Mouse (Mus musculus) MEL (cell line): Measurements from ENCODE around the gene Gramd1c. TPM values are rescaled to one million over a fixed set of nuclear protein-coding genes. Genes with fewer than 3 reads are reported as not detected.

Experiments used
- DNase-seq: peaks from one replicate; pipeline ENCODE4 v3.0.0; 2011; ENCODE audit warnings: low read depth, low spot score
- H3K27ac ChIP-seq: 2 replicates; pipeline ENCODE4 v1.5.1; 2012; ENCODE audit warnings: low read depth, mild to moderate bottlenecking, control low read depth, low read length, moderate library complexity; ENCODE audit not compliant: control insufficient read depth
- H3K27me3 ChIP-seq, 2 experiments: fragments of 150-350 bp in 1 of 2; sonication (generic) in 1 of 2; 2 replicates each; pipeline ENCODE4 v1.6.1; 2012; ENCODE audit warnings: low read length in 2 of 2, mild to moderate bottlenecking in 2 of 2, improper control_type of control experiment in 1 of 2, moderate library complexity in 1 of 2; ENCODE audit not compliant: insufficient read depth in 2 of 2, control insufficient read depth in 1 of 2
- H3K36me3 ChIP-seq, 2 experiments: 2 replicates each; pipeline ENCODE4 v1.6.1; 2012 to 2014; ENCODE audit warnings: low read length in 2 of 2, improper control_type of control experiment in 1 of 2, inconsistent platforms in 1 of 2, mild to moderate bottlenecking in 1 of 2; ENCODE audit not compliant: insufficient read depth in 2 of 2, control insufficient read depth in 1 of 2
- H3K4me1 ChIP-seq, 2 experiments: fragments of 150-350 bp in 1 of 2; sonication (generic) in 1 of 2; 2 replicates each; pipeline ENCODE4 v1.6.1; 2012; ENCODE audit warnings: low read length in 2 of 2, improper control_type of control experiment in 1 of 2, mild to moderate bottlenecking in 1 of 2; ENCODE audit not compliant: insufficient read depth in 2 of 2, control insufficient read depth in 1 of 2
- H3K4me3 ChIP-seq, 2 experiments: fragments of 150-350 bp in 1 of 2; sonication (generic) in 1 of 2; 2 replicates each; pipeline ENCODE4 v1.5.1; 2012; ENCODE audit warnings: low read depth in 2 of 2, low read length in 2 of 2, mild to moderate bottlenecking in 2 of 2, moderate library complexity in 2 of 2, control low read depth in 1 of 2, improper control_type of control experiment in 1 of 2; ENCODE audit not compliant: control insufficient read depth in 1 of 2, insufficient read depth in 1 of 2
- H3K79me2 ChIP-seq: 2 replicates; pipeline ENCODE4 v1.6.1; 2012; ENCODE audit warnings: mild to moderate bottlenecking, low read length, moderate library complexity; ENCODE audit not compliant: control insufficient read depth, poor library complexity, insufficient read depth
- H3K9ac ChIP-seq: 2 replicates; pipeline ENCODE4 v1.6.1; 2012; ENCODE audit warnings: low read depth, mild to moderate bottlenecking, control low read depth, low read length, moderate library complexity; ENCODE audit not compliant: control insufficient read depth, poor library complexity, severe bottlenecking
- H3K9me3 ChIP-seq: fragments of 150-350 bp; sonication (generic); replicated peaks from 2 replicates; pipeline ENCODE4 v1.6.1; 2012; ENCODE audit warnings: mild to moderate bottlenecking, low read length, improper control_type of control experiment, moderate library complexity; ENCODE audit not compliant: insufficient read depth
- BHLHE40 ChIP-seq: IDR thresholded peaks from 2 replicates; pipeline ENCODE4 v1.6.1; 2012; ENCODE audit warnings: low read depth, mild to moderate bottlenecking, inconsistent platforms, low read length, improper control_type of control experiment, borderline replicate concordance
- CTCF ChIP-seq, 3 experiments: IDR thresholded peaks in 2 of 3; conservative IDR thresholded peaks in 1 of 3; 2 replicates each; pipeline ENCODE4 v1.5.1; 2011 to 2012; ENCODE audit warnings: low read length in 3 of 3, low read depth in 2 of 3, mild to moderate bottlenecking in 2 of 3, improper control_type of control experiment in 1 of 3, inconsistent platforms in 1 of 3, mixed read lengths in 1 of 3, moderate library complexity in 1 of 3; ENCODE audit not compliant: control insufficient read depth in 1 of 3, insufficient read depth in 1 of 3, poor library complexity in 1 of 3, severe bottlenecking in 1 of 3
- E2F4 ChIP-seq: IDR thresholded peaks from 2 replicates; pipeline ENCODE4 v1.6.1; 2011; ENCODE audit warnings: low read depth, low read length, improper control_type of control experiment, borderline replicate concordance
- ELF1 ChIP-seq: IDR thresholded peaks from 2 replicates; pipeline ENCODE4 v1.6.1; 2014; ENCODE audit warnings: low read depth, mild to moderate bottlenecking, inconsistent platforms, low read length, improper control_type of control experiment, moderate library complexity
- GATA1 ChIP-seq: IDR thresholded peaks from 2 replicates; pipeline ENCODE4 v1.6.1; 2011; ENCODE audit warnings: low read depth, low read length, improper control_type of control experiment
- MAFK ChIP-seq: IDR thresholded peaks from 2 replicates; pipeline ENCODE4 v1.6.1; 2011; ENCODE audit warnings: low read depth, mild to moderate bottlenecking, low read length, improper control_type of control experiment, borderline replicate concordance
- MAX ChIP-seq: IDR thresholded peaks from 2 replicates; pipeline ENCODE4 v1.6.1; 2011; ENCODE audit warnings: low read length, improper control_type of control experiment
- MAZ ChIP-seq: IDR thresholded peaks from 2 replicates; pipeline ENCODE4 v1.6.1; 2012; ENCODE audit warnings: low read depth, mild to moderate bottlenecking, inconsistent platforms, low read length, improper control_type of control experiment
- MXI1 ChIP-seq: IDR thresholded peaks from 2 replicates; pipeline ENCODE4 v1.6.1; 2011; ENCODE audit warnings: mild to moderate bottlenecking, low read depth, low read length, improper control_type of control experiment
- MYB ChIP-seq: IDR thresholded peaks from 2 replicates; pipeline ENCODE4 v1.6.1; 2011; ENCODE audit warnings: mild to moderate bottlenecking, low read depth, low read length, improper control_type of control experiment
- MYC ChIP-seq: IDR thresholded peaks from 2 replicates; pipeline ENCODE4 v1.6.1; 2011; ENCODE audit warnings: low read depth, mild to moderate bottlenecking, low read length, improper control_type of control experiment, moderate library complexity
- NRF1 ChIP-seq: IDR thresholded peaks from 2 replicates; pipeline ENCODE4 v1.6.1; 2014; ENCODE audit warnings: low read depth, mild to moderate bottlenecking, inconsistent platforms, low read length, improper control_type of control experiment, moderate library complexity; ENCODE audit not compliant: poor library complexity, insufficient read depth, severe bottlenecking
- POLR2A ChIP-seq, 2 experiments: IDR thresholded peaks; 2 replicates each; pipeline ENCODE4 v1.6.1; 2011 to 2012; ENCODE audit warnings: low read length in 2 of 2, mild to moderate bottlenecking in 2 of 2, control low read depth in 1 of 2, improper control_type of control experiment in 1 of 2, low read depth in 1 of 2, moderate library complexity in 1 of 2; ENCODE audit not compliant: control insufficient read depth in 1 of 2, insufficient read depth in 1 of 2, poor library complexity in 1 of 2
- RAD21 ChIP-seq: IDR thresholded peaks from 2 replicates; pipeline ENCODE4 v1.6.1; 2011; ENCODE audit warnings: mild to moderate bottlenecking, low read depth, low read length, improper control_type of control experiment
- RCOR1 ChIP-seq: IDR thresholded peaks from 2 replicates; pipeline ENCODE4 v1.6.1; 2012; ENCODE audit warnings: low read depth, mild to moderate bottlenecking, inconsistent platforms, low read length, improper control_type of control experiment
- SIN3A ChIP-seq: IDR thresholded peaks from 2 replicates; pipeline ENCODE4 v1.6.1; 2012; ENCODE audit warnings: low read length, improper control_type of control experiment, inconsistent platforms
- TCF12 ChIP-seq: IDR thresholded peaks from 2 replicates; pipeline ENCODE4 v1.6.1; 2014; ENCODE audit warnings: low read depth, mild to moderate bottlenecking, inconsistent platforms, low read length, improper control_type of control experiment, moderate library complexity
- UBTF ChIP-seq: IDR thresholded peaks from 2 replicates; pipeline ENCODE4 v1.6.1; 2012; ENCODE audit warnings: low read depth, mild to moderate bottlenecking, inconsistent platforms, low read length, improper control_type of control experiment, moderate library complexity, borderline replicate concordance; ENCODE audit not compliant: insufficient read depth
- USF2 ChIP-seq, 2 experiments: IDR thresholded peaks; 2 replicates each; pipeline ENCODE4 v1.6.1; 2011 to 2012; ENCODE audit warnings: improper control_type of control experiment in 2 of 2, low read length in 2 of 2, borderline replicate concordance in 1 of 2, inconsistent platforms in 1 of 2, low read depth in 1 of 2, mild to moderate bottlenecking in 1 of 2; ENCODE audit not compliant: insufficient read depth in 1 of 2
- ZMIZ1 ChIP-seq: IDR thresholded peaks from 2 replicates; pipeline ENCODE4 v1.6.1; 2012; ENCODE audit warnings: low read depth, mild to moderate bottlenecking, inconsistent platforms, low read length, improper control_type of control experiment, moderate library complexity
- ZNF384 ChIP-seq: IDR thresholded peaks from 2 replicates; pipeline ENCODE4 v1.6.1; 2012; ENCODE audit warnings: low read depth, mild to moderate bottlenecking, inconsistent platforms, low read length, improper control_type of control experiment
- polyA plus RNA-seq, 2 experiments: library from polyadenylated mRNA; stranded (reverse) in 1 of 2; unstranded in 1 of 2; fragments of >175 nt in 1 of 2; fragments of >200 nt in 1 of 2; gene quantifications; 2 replicates each; pipeline versions ENCODE4 v1.2.1 to v1.2.4; 2012; ENCODE audit warnings: low replicate concordance in 2 of 2, low read depth in 1 of 2; ENCODE audit not compliant: insufficient read length in 2 of 2, insufficient read depth in 1 of 2, missing spikeins in 1 of 2
- total RNA-seq: library from RNA; depleted of rRNA; stranded (reverse); fragments of 300-350 nt; gene quantifications from 2 replicates; pipeline ENCODE4 v1.2.3, GENCODE M21; 2012

Gramd1c gene
- total and polyA plus RNA-seq, 3 experiments, result 1.5 to 2.7 TPM; not detected in 1

GRCm38 (mm10) chr16:43980110-43980609, 83.0 kb downstream of the Gramd1c start (continued):
- no peak for TF ChIP-seq MAZ
- TF ChIP-seq TCF12, result no peak
- TF ChIP-seq RAD21, result no peak
- 0 out of 2 replicates have a peak, but pooled peaks have one; percentile 6 for TF ChIP-seq SIN3A
- no peak for TF ChIP-seq USF2 (IDR thresholded peaks at IDR 0.05; ENCODE audit: borderline replicate concordance in 1 of 2, insufficient read depth in 1 of 2, low read depth in 1 of 2, low read length in 2 of 2)
- TF ChIP-seq MAFK, result no peak
- no peak for TF ChIP-seq GATA1
- no peak for TF ChIP-seq UBTF
- TF ChIP-seq RCOR1, result peak; percentile 58; the same call in 1 of the 2 replicates
- TF ChIP-seq MYC, result no peak
- TF ChIP-seq ZNF384, result no peak
- TF ChIP-seq ZMIZ1, result no peak
- TF ChIP-seq CTCF (IDR thresholded peaks at IDR 0.05 in 2 of 3, conservative IDR thresholded peaks at IDR 0.05 in 1 of 3; ENCODE audit: control insufficient read depth in 1 of 3, insufficient read depth in 1 of 3, low read depth in 2 of 3, low read length in 3 of 3, poor library complexity in 1 of 3, severe bottlenecking in 1 of 3), result no peak
- no peak for TF ChIP-seq NRF1

- peak within 1 kb of the TSS; percentile 64 to 93 for H3K4me3 ChIP-seq
- H3K4me1 ChIP-seq, result peaks cover 6 to 7% of the 10 kb centered on the region in 2 experiments; a peak in 3 of 4 replicates
- H3K36me3 ChIP-seq, result peaks cover 2 to 5% of the 10 kb centered on the region in 2 experiments; a peak in 3 of 4 replicates
- H3K9ac ChIP-seq, result peak within 1 kb of the TSS; percentile 78
- H3K9me3 ChIP-seq, result no peaks in the 10 kb centered on the region
- peak within 1 kb of the TSS; percentile 64 for H3K27ac ChIP-seq
- H3K27me3 ChIP-seq, result no peaks in the 10 kb centered on the region
- H3K79me2 ChIP-seq, result peaks cover 3% of the 10 kb centered on the region; the same call in 1 of the 2 replicates
- peak; percentile 52 for DNase-seq
- TF ChIP-seq E2F4 (no peak), MXI1 (peak; percentile 77; the same call in 1 of the 2 replicates), ELF1 (peak; percentile 46; the same call in 1 of the 2 replicates), BHLHE40 (peak; percentile 86), MYB (no peak), MAZ (0 out of 2 replicates have a peak, but pooled peaks have one; percentile 25), MAX (peak; percentile 64), POLR2A (IDR thresholded peaks at IDR 0.05; ENCODE audit: control insufficient read depth in 1 of 2, insufficient read depth in 1 of 2, low read depth in 1 of 2, low read length in 2 of 2, poor library complexity in 1 of 2) (peak in 1 of 2 experiments; percentile 71; a peak in 3 of 4 replicates), NRF1 (peak; percentile 42; the same call in 1 of the 2 replicates)
These were observed 83.6 kb downstream of the Gramd1c start, which contains the start of gene Zdhhc23 for GRCm38 (mm10) chr16:43979328-43980109. Gene Zdhhc23, minus strand, starts transcription at chr16:43979791.
